ENCODE assay signal across 9 mouse cellular contexts in the genomic region with DNA sequence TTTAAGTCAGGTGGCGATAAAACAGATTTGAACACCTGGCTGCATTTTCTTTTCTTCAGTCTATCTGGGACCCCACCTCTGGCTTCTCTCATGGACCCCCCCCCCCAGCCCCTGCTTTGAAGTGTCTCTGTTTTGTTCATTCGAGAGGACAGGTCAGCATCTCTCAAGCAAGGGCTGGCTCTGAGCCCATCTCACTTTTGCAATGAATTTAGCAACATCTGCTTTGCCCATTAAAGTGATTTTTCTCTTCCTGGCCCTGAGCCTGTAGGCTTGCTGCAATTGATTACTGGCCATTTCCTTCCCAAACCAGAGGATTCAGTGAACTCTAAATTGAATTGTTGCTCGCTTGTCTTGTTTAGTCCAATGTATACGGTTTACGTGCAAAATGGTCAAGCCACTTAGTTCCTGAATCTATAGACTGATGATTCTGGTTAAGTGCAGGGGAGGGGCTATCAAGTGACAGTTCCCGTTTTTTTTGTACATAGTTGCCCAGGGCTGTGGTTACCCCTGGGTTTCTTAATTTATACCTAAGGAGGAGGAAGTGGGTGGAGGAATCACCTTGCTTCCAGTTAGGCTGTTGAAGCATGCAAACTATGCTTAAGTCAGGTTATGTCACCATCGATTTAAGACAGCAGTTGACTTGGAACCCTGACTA.
DNase-seq lines count a peak whose midpoint lies in the region; ATAC-seq lines count a peak whose summit lies in the region.
"Had no signal": no experiment of that assay in that cellular context is flagged by ENCODE, and none has a peak within 500 bp of the region (broad histone marks: within the 10 kb centered on the region; RNA-seq: fewer than 3 reads in every experiment).

No protein-coding gene starts in this region.

- no peak overlapping the region for H3K9ac ChIP-seq in lung, embryonic 15.5 days
- no peak overlapping the region for H3K9ac ChIP-seq in hindbrain, embryonic 12.5 days
- H3K9ac ChIP-seq: liver, embryonic 15.5 days had no signal

- H3K27me3 ChIP-seq in lung, embryonic 15.5 days, result no peaks in the 10 kb centered on the region
- H3K27me3 ChIP-seq in hindbrain, embryonic 10.5 days (ENCODE audit: insufficient read depth, poor library complexity, severe bottlenecking), result no peaks in the 10 kb centered on the region; the same call in 1 of the 2 replicates
- no peaks in the 10 kb centered on the region for H3K27me3 ChIP-seq in hindbrain, embryonic 12.5 days
- H3K27me3 ChIP-seq: liver, embryonic 15.5 days had no signal

- no peak overlapping the region for H3K4me3 ChIP-seq in lung, embryonic 15.5 days
- H3K4me3 ChIP-seq in hindbrain, embryonic 10.5 days, result no peak overlapping the region
- H3K4me3 ChIP-seq in hindbrain, embryonic 12.5 days, result no peak overlapping the region
- H3K4me3 ChIP-seq: liver, embryonic 15.5 days had no signal

- no peak overlapping the region for H3K4me2 ChIP-seq in lung, embryonic 15.5 days
- H3K4me2 ChIP-seq in hindbrain, embryonic 12.5 days (replicated peaks), result no peak overlapping the region

- peaks cover 29% of the 10 kb centered on the region for H3K4me1 ChIP-seq in lung, embryonic 15.5 days
- peaks cover 4% of the 10 kb centered on the region; the same call in 1 of the 2 replicates for H3K4me1 ChIP-seq in hindbrain, embryonic 10.5 days (replicated peaks)
- no peaks in the 10 kb centered on the region for H3K4me1 ChIP-seq in hindbrain, embryonic 12.5 days

- DNase-seq in CD4-positive, CD25-positive, alpha-beta regulatory T cell, adult 2 months (ENCODE audit: low read depth, low spot score), result peak; percentile 7
- peak; percentile 73 for DNase-seq in A20 (ENCODE audit: low read depth, low spot score)
- DNase-seq in gastrocnemius, adult 8-10 months (ENCODE audit: low spot score in 2 of 2), result peak; percentile 36 to 52
- DNase-seq in hindbrain, embryonic 10.5 days (ENCODE audit: low spot score), result no peak
- DNase-seq in cerebellum, postnatal 25 days, result no peak

- H3K27ac ChIP-seq in lung, embryonic 15.5 days, result no peak overlapping the region; the same call in 1 of the 2 replicates
- no peak overlapping the region for H3K27ac ChIP-seq in hindbrain, embryonic 10.5 days
- H3K27ac ChIP-seq in hindbrain, embryonic 12.5 days, result no peak overlapping the region
- H3K27ac ChIP-seq: liver, embryonic 15.5 days had no signal

- H3K9me3 ChIP-seq in lung, embryonic 15.5 days, result no peaks in the 10 kb centered on the region
- no peaks in the 10 kb centered on the region for H3K9me3 ChIP-seq in hindbrain, embryonic 10.5 days
- H3K9me3 ChIP-seq in hindbrain, embryonic 12.5 days (replicated peaks), result no peaks in the 10 kb centered on the region
- H3K9me3 ChIP-seq: liver, embryonic 15.5 days had no signal

- no peak for ATAC-seq in CD4-positive, CD25-positive, alpha-beta regulatory T cell, adult 4 months
- 0 out of 2 replicates have a peak, but pooled peaks have one; percentile 31 for ATAC-seq in lung, embryonic 15.5 days (ENCODE audit: borderline replicate concordance, extremely low read depth, low FRiP score, low TSS enrichment)
- no peak for ATAC-seq in hindbrain, embryonic 12.5 days (ENCODE audit: low FRiP score)

- H3K36me3 ChIP-seq in lung, embryonic 15.5 days, result no peaks in the 10 kb centered on the region
- H3K36me3 ChIP-seq in hindbrain, embryonic 10.5 days, result no peaks in the 10 kb centered on the region
- no peaks in the 10 kb centered on the region for H3K36me3 ChIP-seq in hindbrain, embryonic 12.5 days
- H3K36me3 ChIP-seq: liver, embryonic 15.5 days had no signal

- 42% methylated on average over 7 of the region's 7 CpGs for WGBS in lung, embryonic 15.5 days
- WGBS in hindbrain, embryonic 10.5 days, result 82% methylated on average over 7 of the region's 7 CpGs
- WGBS in hindbrain, embryonic 12.5 days, result 79% methylated on average over 7 of the region's 7 CpGs

Comparison
In these comparisons a context has a peak if more than half of its experiments do, and no peak if none do; other contexts are left out.
1. DNase-seq: peak in CD4-positive, CD25-positive, alpha-beta regulatory T cell, adult 2 months (single experiment), A20 (single experiment) and gastrocnemius, adult 8-10 months (2 of 2); none in hindbrain, embryonic 10.5 days (single experiment) and cerebellum, postnatal 25 days (0 of 2).